Mouse (Mus musculus): ENCODE results near the gene Plekhh2. TPM values are rescaled to one million over a fixed set of nuclear protein-coding genes. Genes with fewer than 3 reads are reported as not detected.

Gene Plekhh2
- total and polyA plus RNA-seq, 3 experiments: 0.04 TPM; not detected in 2

- H3K4me3 ChIP-seq (ENCODE audit: control insufficient read depth in 1 of 2, insufficient read depth in 1 of 2, low read depth in 2 of 2, low read length in 2 of 2): no peak overlapping the region
- no peaks in the 10 kb centered on the region for H3K4me1 ChIP-seq (ENCODE audit: control insufficient read depth in 1 of 2, insufficient read depth in 2 of 2, low read length in 2 of 2)
- TF ChIP-seq USF2 (IDR thresholded peaks at IDR 0.05; ENCODE audit: borderline replicate concordance in 1 of 2, insufficient read depth in 1 of 2, low read depth in 1 of 2, low read length in 2 of 2) (no peak), JUND (IDR thresholded peaks at IDR 0.05; ENCODE audit: low read depth, low read length) (no peak), EP300 (IDR thresholded peaks at IDR 0.05; ENCODE audit: low read depth in 1 of 2, low read length in 2 of 2) (no peak), GABPA (IDR thresholded peaks at IDR 0.05; ENCODE audit: low read depth, low read length) (no peak), BHLHE40 (IDR thresholded peaks at IDR 0.05; ENCODE audit: borderline replicate concordance, low read depth, low read length) (no peak), KAT2A (conservative IDR thresholded peaks at IDR 0.05; ENCODE audit: low read depth, low read length) (no peak), POLR2A (IDR thresholded peaks at IDR 0.05; ENCODE audit: control insufficient read depth in 1 of 2, insufficient read depth in 1 of 2, low read depth in 1 of 2, low read length in 2 of 2, poor library complexity in 1 of 2) (no peak)
- H3K9ac ChIP-seq (ENCODE audit: control insufficient read depth, low read depth, low read length, poor library complexity, severe bottlenecking): no peak overlapping the region
- H3K27me3 ChIP-seq (ENCODE audit: control insufficient read depth in 1 of 2, insufficient read depth in 2 of 2, low read length in 2 of 2): peaks cover 0 to 2% of the 10 kb centered on the region in 2 experiments; a peak in 1 of 4 replicates
- no peak overlapping the region for H3K27ac ChIP-seq (ENCODE audit: control insufficient read depth, low read depth, low read length)
- no peaks in the 10 kb centered on the region for H3K79me2 ChIP-seq (ENCODE audit: control insufficient read depth, insufficient read depth, low read length, poor library complexity)
- H3K36me3 ChIP-seq (ENCODE audit: control insufficient read depth in 1 of 2, insufficient read depth in 2 of 2, low read length in 2 of 2): no peaks in the 10 kb centered on the region
- no peaks in the 10 kb centered on the region for H3K9me3 ChIP-seq (replicated peaks; ENCODE audit: insufficient read depth, low read length)
- no peak for DNase-seq (ENCODE audit: low read depth, low spot score)
Measured at GRCm38 (mm10) chr17:84509176-84509575, 2.5 kb upstream of the Plekhh2 start.

GRCm38 (mm10) chr17:84510355-84510754, 1.3 kb upstream of the Plekhh2 start:
- peaks cover 0 to 2% of the 10 kb centered on the region in 2 experiments; a peak in 1 of 4 replicates for H3K27me3 ChIP-seq (ENCODE audit: control insufficient read depth in 1 of 2, insufficient read depth in 2 of 2, low read length in 2 of 2)
- H3K27ac ChIP-seq (ENCODE audit: control insufficient read depth, low read depth, low read length): no peak overlapping the region
- no peak for DNase-seq (ENCODE audit: low read depth, low spot score)

More at GRCm38 (mm10) chr17:84510355-84510754, 1.3 kb upstream of the Plekhh2 start:
- H3K9ac ChIP-seq (ENCODE audit: control insufficient read depth, low read depth, low read length, poor library complexity, severe bottlenecking): no peak overlapping the region
- H3K36me3 ChIP-seq (ENCODE audit: control insufficient read depth in 1 of 2, insufficient read depth in 2 of 2, low read length in 2 of 2): no peaks in the 10 kb centered on the region
- no peaks in the 10 kb centered on the region for H3K4me1 ChIP-seq (ENCODE audit: control insufficient read depth in 1 of 2, insufficient read depth in 2 of 2, low read length in 2 of 2)
- TF ChIP-seq MEF2A (IDR thresholded peaks at IDR 0.05; ENCODE audit: extremely low read depth, insufficient replicate concordance, low read depth, low read length, poor library complexity, severe bottlenecking) (no peak), TAL1 (IDR thresholded peaks at IDR 0.05; ENCODE audit: low read length) (no peak), HCFC1 (IDR thresholded peaks at IDR 0.05; ENCODE audit: low read depth, low read length) (no peak), NELFE (IDR thresholded peaks at IDR 0.05; ENCODE audit: low read depth, low read length) (no peak), USF2 (IDR thresholded peaks at IDR 0.05; ENCODE audit: borderline replicate concordance in 1 of 2, insufficient read depth in 1 of 2, low read depth in 1 of 2, low read length in 2 of 2) (no peak), RAD21 (IDR thresholded peaks at IDR 0.05; ENCODE audit: low read depth, low read length) (no peak), TCF12 (IDR thresholded peaks at IDR 0.05; ENCODE audit: low read depth, low read length) (no peak), CHD2 (IDR thresholded peaks at IDR 0.05; ENCODE audit: low read length) (no peak), MAX (IDR thresholded peaks at IDR 0.05; ENCODE audit: low read length) (no peak), MXI1 (IDR thresholded peaks at IDR 0.05; ENCODE audit: low read depth, low read length) (no peak), ELF1 (IDR thresholded peaks at IDR 0.05; ENCODE audit: low read depth, low read length) (no peak), ETS1 (IDR thresholded peaks at IDR 0.05; ENCODE audit: low read depth, low read length) (no peak), MAFK (IDR thresholded peaks at IDR 0.05; ENCODE audit: borderline replicate concordance, low read depth, low read length) (no peak), E2F4 (IDR thresholded peaks at IDR 0.05; ENCODE audit: borderline replicate concordance, low read depth, low read length) (no peak), GATA1 (IDR thresholded peaks at IDR 0.05; ENCODE audit: low read depth, low read length) (no peak), MAZ (IDR thresholded peaks at IDR 0.05; ENCODE audit: low read depth, low read length) (no peak), POLR2AphosphoS2 (IDR thresholded peaks at IDR 0.05; ENCODE audit: low read length) (no peak), POLR2AphosphoS5 (IDR thresholded peaks at IDR 0.05; ENCODE audit: borderline replicate concordance, low read depth, low read length) (no peak)
- no peak overlapping the region for H3K4me3 ChIP-seq (ENCODE audit: control insufficient read depth in 1 of 2, insufficient read depth in 1 of 2, low read depth in 2 of 2, low read length in 2 of 2)
- no peaks in the 10 kb centered on the region for H3K9me3 ChIP-seq (replicated peaks; ENCODE audit: insufficient read depth, low read length)
- H3K79me2 ChIP-seq (ENCODE audit: control insufficient read depth, insufficient read depth, low read length, poor library complexity): no peaks in the 10 kb centered on the region

All from MEL (cell line).